Mouse (Mus musculus) embryonic fibroblast, embryonic 13.5 days (primary cell): ENCODE data around the gene Shoc2.

ENCODE experiments used
- CTCF ChIP-seq: IDR thresholded peaks from 2 replicates; pipeline ENCODE4 v1.5.1; 2011; ENCODE audit warnings: mild to moderate bottlenecking, control low read depth, low read length, moderate library complexity, borderline replicate concordance; ENCODE audit not compliant: insufficient read depth
- POLR2A ChIP-seq: IDR thresholded peaks from 2 replicates; pipeline ENCODE4 v1.6.1; 2011; ENCODE audit warnings: low read depth, mild to moderate bottlenecking, control low read depth, low read length, moderate library complexity

DNA sequence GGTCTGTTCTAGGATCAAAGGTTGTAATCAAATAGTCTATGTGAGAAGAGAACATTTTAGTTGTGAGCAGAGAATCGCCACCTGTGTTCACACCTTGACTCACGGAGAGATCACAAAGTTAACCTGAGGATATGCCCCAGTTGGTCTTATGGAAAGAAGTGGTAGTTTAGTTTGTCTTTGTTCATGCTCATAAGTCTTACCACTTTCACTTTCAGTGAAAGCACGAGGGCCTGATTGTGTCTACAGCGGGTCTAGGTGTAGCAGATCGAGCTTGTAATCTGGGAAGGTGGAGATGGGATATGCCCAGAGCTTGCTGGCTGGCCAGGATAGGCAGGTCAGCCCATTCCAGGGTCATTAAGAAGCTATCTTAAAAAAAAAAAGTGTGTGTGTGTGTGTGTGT lies 70.9 kb downstream of the Shoc2 start:
- TF ChIP-seq CTCF, result no peak
- TF ChIP-seq POLR2A, result no peak
